Mouse (Mus musculus): ENCODE data around the gene Tmprss9. TPM values are rescaled to one million over a fixed set of nuclear protein-coding genes. Genes with fewer than 3 reads are reported as not detected.
A peak's percentile ranks its signal among the peaks of the same experiment; 100 is the strongest.

Gene Tmprss9
- total and polyA plus RNA-seq, 3 experiments = 0.04 TPM; not detected in 2

DNA sequence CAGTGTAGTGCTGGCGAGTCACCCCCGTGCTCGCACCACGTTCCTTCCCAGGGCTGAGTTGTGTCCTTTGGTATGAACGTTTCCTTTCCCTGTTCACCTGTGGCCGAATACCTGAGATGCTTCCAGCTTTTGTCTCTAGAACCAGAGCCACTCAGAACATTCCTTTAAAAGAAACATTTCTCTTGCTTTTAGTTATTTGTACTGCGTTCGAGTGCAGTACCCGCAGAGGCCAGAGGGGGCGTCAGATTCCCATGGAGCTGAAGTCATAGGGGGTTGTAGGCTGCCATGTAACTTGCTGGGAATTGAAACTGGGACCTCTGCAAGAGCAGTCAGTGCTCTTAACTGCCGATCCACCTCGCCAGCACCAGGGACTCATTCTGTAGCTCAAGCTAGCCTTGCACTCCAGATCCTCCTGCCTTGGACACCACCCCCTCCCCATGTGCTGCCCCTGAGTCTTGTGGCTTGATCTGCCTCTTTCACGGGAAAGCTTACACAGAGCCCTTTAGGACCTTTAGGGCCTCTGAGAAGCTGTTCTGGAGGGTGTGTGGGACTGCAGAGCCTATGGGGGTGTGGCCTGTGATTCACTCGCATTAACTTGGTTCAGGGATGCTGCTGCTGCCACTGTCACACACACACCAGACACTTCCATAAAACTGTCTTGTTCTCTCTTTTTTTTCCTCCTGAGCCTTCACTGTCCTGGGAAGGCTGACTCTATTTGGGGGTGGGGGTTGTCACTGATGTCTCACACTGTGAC, 75.2 kb downstream of the Tmprss9 start:
- in situ Hi-C loops (cut with MboI; ENCODE audit: low pct_ligation_motif_present, low pct_unique_long_range_greater_than_20kb, low sequenced_read_pairs) = no loop called here
- no peak overlapping the region for H3K4me2 ChIP-seq (ENCODE audit: insufficient read depth, low read depth, poor library complexity, severe bottlenecking)
- H3K79me2 ChIP-seq (replicated peaks; ENCODE audit: control insufficient read depth, extremely low read depth, insufficient read depth, poor library complexity, severe bottlenecking) = no peaks in the 10 kb centered on the region
- no peak for TF ChIP-seq SIN3A (IDR thresholded peaks at IDR 0.05; ENCODE audit: low read length)
- no peak for TF ChIP-seq KAT2A (IDR thresholded peaks at IDR 0.05; ENCODE audit: insufficient replicate concordance, low read length)
- TF ChIP-seq CTCF (conservative IDR thresholded peaks at IDR 0.05 in 1 of 2, IDR thresholded peaks at IDR 0.05 in 1 of 2; ENCODE audit: low read depth in 2 of 2, low read length in 2 of 2) = peak; percentile 47 to 61
- no peak overlapping the region for H3K27ac ChIP-seq (ENCODE audit: insufficient read depth, low read depth)
- H3K4me3 ChIP-seq (replicated peaks in 1 of 3; ENCODE audit: low read depth in 2 of 3, low read length in 2 of 3, poor library complexity in 1 of 3) = no peak overlapping the region
- no peak overlapping the region for H3K9ac ChIP-seq (ENCODE audit: insufficient read depth, low read depth)
- no peaks in the 10 kb centered on the region for H3K9me3 ChIP-seq (replicated peaks; ENCODE audit: low read length)
- no peak for DNase-seq (ENCODE audit: extremely low read depth)
- H3K27me3 ChIP-seq (replicated peaks) = peaks cover 24% of the 10 kb centered on the region
- H3K4me1 ChIP-seq (ENCODE audit: control insufficient read depth in 1 of 2, insufficient read depth in 2 of 2) = peaks cover 6 to 37% of the 10 kb centered on the region in 2 experiments; a peak in 3 of 4 replicates
- dilution Hi-C loops (cut with MboI; ENCODE audit: extremely low pct_ligation_motif_present, extremely low pct_unique_long_range_greater_than_20kb, low sequenced_read_pairs) = no loop called here
- H3K36me3 ChIP-seq (replicated peaks in 1 of 2; ENCODE audit: control insufficient read depth in 1 of 2, insufficient read depth in 1 of 2, low read length in 1 of 2) = no peaks in the 10 kb centered on the region

DNA sequence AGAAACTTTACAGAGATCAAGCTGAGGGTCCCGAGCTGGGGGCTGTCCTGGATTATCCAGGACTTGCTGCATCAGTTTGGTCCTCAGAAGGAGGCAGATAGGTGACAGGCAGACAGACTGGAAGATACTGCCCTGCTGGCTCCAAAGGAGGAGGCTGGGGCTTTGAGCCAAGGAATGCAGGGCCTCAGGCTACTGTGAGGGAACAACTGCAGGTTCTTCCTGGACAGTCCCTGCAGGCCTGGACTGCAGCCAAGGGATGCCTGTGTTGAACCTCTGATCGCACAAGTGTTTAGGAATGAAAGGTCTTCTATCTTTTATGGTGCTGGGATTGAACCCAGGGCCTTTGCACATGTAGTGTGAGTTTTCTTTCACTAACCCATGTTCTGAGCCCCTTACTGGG, 76.2 kb downstream of the Tmprss9 start:
- no peak overlapping the region for H3K27ac ChIP-seq (ENCODE audit: insufficient read depth, low read depth)
- no peak overlapping the region for H3K4me3 ChIP-seq (replicated peaks in 1 of 3; ENCODE audit: low read depth in 2 of 3, low read length in 2 of 3, poor library complexity in 1 of 3)
- H3K36me3 ChIP-seq (replicated peaks in 1 of 2; ENCODE audit: control insufficient read depth in 1 of 2, insufficient read depth in 1 of 2, low read length in 1 of 2) = no peaks in the 10 kb centered on the region
- H3K9ac ChIP-seq (ENCODE audit: insufficient read depth, low read depth) = no peak overlapping the region
- H3K4me2 ChIP-seq (ENCODE audit: insufficient read depth, low read depth, poor library complexity, severe bottlenecking) = no peak overlapping the region
- TF ChIP-seq SIN3A (IDR thresholded peaks at IDR 0.05; ENCODE audit: low read length) = no peak
- no peak for TF ChIP-seq UBTF (IDR thresholded peaks at IDR 0.05; ENCODE audit: low read depth, low read length)
- TF ChIP-seq CHD2 (IDR thresholded peaks at IDR 0.05; ENCODE audit: low read length) = no peak
- no peak for TF ChIP-seq JUN (IDR thresholded peaks at IDR 0.05; ENCODE audit: insufficient read depth, low read depth, low read length)
- no peak for TF ChIP-seq ZMIZ1 (IDR thresholded peaks at IDR 0.05; ENCODE audit: low read depth, low read length)
- no peak for TF ChIP-seq PAX5 (IDR thresholded peaks at IDR 0.05; ENCODE audit: low read length)
- TF ChIP-seq ELF1 (IDR thresholded peaks at IDR 0.05; ENCODE audit: low read depth, low read length) = no peak
- TF ChIP-seq NRF1 (IDR thresholded peaks at IDR 0.05; ENCODE audit: low read depth, low read length) = no peak
- no peak for TF ChIP-seq POLR2AphosphoS2 (IDR thresholded peaks at IDR 0.05; ENCODE audit: low read depth, low read length)
- TF ChIP-seq USF2 (conservative IDR thresholded peaks at IDR 0.05; ENCODE audit: low read depth, low read length) = no peak
- no peak for TF ChIP-seq MAZ (IDR thresholded peaks at IDR 0.05; ENCODE audit: low read depth, low read length)
- in situ Hi-C loops (cut with MboI; ENCODE audit: low pct_ligation_motif_present, low pct_unique_long_range_greater_than_20kb, low sequenced_read_pairs) (no loop called here), dilution Hi-C loops (cut with MboI; ENCODE audit: extremely low pct_ligation_motif_present, extremely low pct_unique_long_range_greater_than_20kb, low sequenced_read_pairs) (no loop called here)
- no peaks in the 10 kb centered on the region for H3K79me2 ChIP-seq (replicated peaks; ENCODE audit: control insufficient read depth, extremely low read depth, insufficient read depth, poor library complexity, severe bottlenecking)
- peaks cover 6 to 35% of the 10 kb centered on the region in 2 experiments; a peak in 3 of 4 replicates for H3K4me1 ChIP-seq (ENCODE audit: control insufficient read depth in 1 of 2, insufficient read depth in 2 of 2)
- H3K27me3 ChIP-seq (replicated peaks) = peaks cover 23% of the 10 kb centered on the region
- DNase-seq (ENCODE audit: extremely low read depth) = no peak
- no peaks in the 10 kb centered on the region for H3K9me3 ChIP-seq (replicated peaks; ENCODE audit: low read length)

All from CH12.LX (cell line).